Mouse (Mus musculus) G1E (cell line): ENCODE results near the gene Wnt9a. TPM values are rescaled to one million over a fixed set of nuclear protein-coding genes. Genes with fewer than 3 reads are reported as not detected.

Source experiments
- ATAC-seq: 2 replicates; pipeline ENCODE4 v1.8.0; 2016; ENCODE audit warnings: mild to moderate bottlenecking; ENCODE audit not compliant: insufficient number of reproducible peaks, poor library complexity, low FRiP score, severe bottlenecking; ENCODE audit errors: extremely low read depth
- DNase-seq: peaks from one replicate; pipeline ENCODE4 v3.0.0; 2012; ENCODE audit warnings: low spot score
- H3K27me3 ChIP-seq: 2 replicates; pipeline ENCODE4 v1.6.1; 2012; ENCODE audit warnings: mild to moderate bottlenecking, low read length, inconsistent platforms; ENCODE audit not compliant: insufficient read depth
- H3K36me3 ChIP-seq: replicated peaks from 2 replicates; pipeline ENCODE3; 2012; ENCODE audit warnings: mild to moderate bottlenecking, inconsistent platforms
- H3K4me1 ChIP-seq: 2 replicates; pipeline ENCODE4 v1.6.1; 2012; ENCODE audit warnings: low read depth, low read length, inconsistent platforms, mixed read lengths; ENCODE audit not compliant: insufficient read depth
- H3K4me3 ChIP-seq: 2 replicates; pipeline ENCODE4 v1.5.1; 2012; ENCODE audit warnings: low read depth, mild to moderate bottlenecking, inconsistent platforms, low read length, moderate library complexity, mixed read lengths
- H3K9me3 ChIP-seq: replicated peaks from 2 replicates; pipeline ENCODE4 v1.6.1; 2012; ENCODE audit warnings: inconsistent platforms
- CTCF ChIP-seq: IDR thresholded peaks from 2 replicates; pipeline ENCODE4 v1.5.1; 2012; ENCODE audit warnings: low read depth, low read length, inconsistent platforms, mixed read lengths
- GATA1 ChIP-seq: IDR thresholded peaks from 2 replicates; pipeline ENCODE4 v1.6.1; 2012; ENCODE audit warnings: borderline replicate concordance, low read length, inconsistent platforms, mixed read lengths
- GATA2 ChIP-seq: IDR thresholded peaks from 2 replicates; pipeline ENCODE4 v1.6.1; 2012; ENCODE audit warnings: low read depth, low read length, inconsistent platforms, borderline replicate concordance
- POLR2AphosphoS5 ChIP-seq: IDR thresholded peaks from 2 replicates; pipeline ENCODE4 v1.6.1; 2012; ENCODE audit warnings: low read depth, low read length, inconsistent platforms; ENCODE audit not compliant: insufficient replicate concordance
- TAL1 ChIP-seq: conservative IDR thresholded peaks from 2 replicates; pipeline ENCODE4 v1.6.1; 2012; ENCODE audit warnings: low read depth, low read length, inconsistent platforms, mixed read lengths
- polyA plus RNA-seq: library from polyadenylated mRNA; stranded (reverse); fragments of >175 nt; gene quantifications from 2 replicates; pipeline ENCODE4 v1.2.3, GENCODE M21; 2012
- total RNA-seq, 2 experiments: library from RNA; stranded (forward) in 1 of 2; stranded (reverse) in 1 of 2; fragments of 200-1000 nt in 1 of 2; fragments of >200 nt in 1 of 2; fragmentation: Nextera tagmentation in 1 of 2; gene quantifications; 2 replicates each; pipeline ENCODE4 v1.2.3; 2014 to 2017

Wnt9a gene
- total and polyA plus RNA-seq, 3 experiments = 0.05 TPM; not detected in 2

DNA sequence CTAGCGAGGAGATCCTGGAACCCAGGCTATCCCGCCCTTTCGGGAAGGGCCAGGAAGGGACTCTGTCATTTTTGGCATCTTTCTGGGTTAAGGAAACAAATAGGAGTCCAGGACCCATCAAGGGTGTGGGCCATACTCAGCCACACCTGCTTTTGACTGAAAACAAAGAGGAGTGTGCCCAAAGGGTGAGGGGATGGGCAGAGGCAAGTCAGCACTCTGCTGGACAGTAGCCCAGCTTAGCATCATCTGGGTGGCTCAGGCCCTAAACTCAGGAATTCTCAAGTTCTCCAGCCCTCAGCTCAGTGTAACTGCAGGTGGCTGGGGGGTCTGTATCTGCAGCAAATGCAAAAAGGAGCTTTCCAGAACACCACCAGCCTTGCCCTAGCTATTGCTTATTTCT lies 71.3 kb downstream of the Wnt9a start:
- H3K4me1 ChIP-seq = peaks cover 4% of the 10 kb centered on the region; the same call in 1 of the 2 replicates
- ATAC-seq (no peak), DNase-seq (no peak)
- no peaks in the 10 kb centered on the region for H3K36me3 ChIP-seq
- peaks cover 11% of the 10 kb centered on the region for H3K27me3 ChIP-seq
- H3K9me3 ChIP-seq = no peaks in the 10 kb centered on the region
- H3K4me3 ChIP-seq = no peak overlapping the region
- TF ChIP-seq GATA1 = no peak
- no peak for TF ChIP-seq GATA2
- no peak for TF ChIP-seq POLR2AphosphoS5
- no peak for TF ChIP-seq TAL1
- TF ChIP-seq CTCF = no peak

DNA sequence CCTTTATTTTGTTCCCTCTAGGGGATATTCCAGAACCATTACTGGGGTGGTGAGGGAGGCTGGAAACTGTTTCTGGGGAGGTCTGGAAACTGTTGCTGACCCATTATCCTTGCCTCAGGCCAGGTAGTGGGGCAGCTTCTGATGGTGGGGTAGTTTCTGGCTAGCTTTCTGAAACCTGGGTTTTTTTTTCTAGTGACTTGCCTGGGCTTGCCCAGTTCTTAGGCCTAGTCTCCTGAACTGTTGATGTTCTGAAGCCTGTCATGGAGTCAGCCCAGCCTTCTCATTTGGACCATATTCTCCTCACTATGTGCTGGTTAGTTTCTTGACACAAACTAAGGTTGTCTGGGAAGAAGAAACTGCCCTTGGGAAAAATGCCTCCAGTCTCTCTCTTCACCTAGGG lies 72.8 kb downstream of the Wnt9a start:
- Histone ChIP-seq H3K4me1 (peaks cover 4% of the 10 kb centered on the region), H3K27me3 (peaks cover 23% of the 10 kb centered on the region), H3K9me3 (no peaks in the 10 kb centered on the region), H3K4me3 (no peak overlapping the region), H3K36me3 (no peaks in the 10 kb centered on the region)
- ATAC-seq = no peak
- DNase-seq = no peak
- TF ChIP-seq POLR2AphosphoS5 (no peak), GATA1 (no peak), CTCF (no peak), TAL1 (no peak), GATA2 (no peak)

Other genes starting within 250 kb of the Wnt9a start
- not detected in 2 replicates for gene Obscn, start 170.5 kb upstream of the Wnt9a start, total RNA-seq (2014; fragmentation: Nextera tagmentation)
- 0.17 and 0.27 TPM in 2 replicates for gene Obscn, start 170.5 kb upstream of the Wnt9a start, total RNA-seq (2017)
- 0.11 TPM in 2 replicates for gene Obscn, start 170.5 kb upstream of the Wnt9a start, polyA plus RNA-seq
- 3.0 and 4.9 TPM in 2 replicates for gene Iba57, start 143.2 kb upstream of the Wnt9a start, total RNA-seq (2014; fragmentation: Nextera tagmentation)
- 7.3 and 8.6 TPM in 2 replicates for gene Iba57, start 143.2 kb upstream of the Wnt9a start, total RNA-seq (2017)
- 10.5 and 10.8 TPM in 2 replicates for gene Iba57, start 143.2 kb upstream of the Wnt9a start, polyA plus RNA-seq
- not detected in 2 replicates for gene Gjc2, start 123.7 kb upstream of the Wnt9a start, total RNA-seq (2014; fragmentation: Nextera tagmentation)
- not detected in 2 replicates for gene Gjc2, start 123.7 kb upstream of the Wnt9a start, total RNA-seq (2017)
- gene Gjc2, start 123.7 kb upstream of the Wnt9a start, polyA plus RNA-seq = not detected in 2 replicates
- 16.8 and 19.1 TPM in 2 replicates for gene Guk1, start 114.7 kb upstream of the Wnt9a start, total RNA-seq (2014; fragmentation: Nextera tagmentation)
- gene Guk1, start 114.7 kb upstream of the Wnt9a start, total RNA-seq (2017) = 37.5 and 38.2 TPM in 2 replicates
- 35.2 and 40.2 TPM in 2 replicates for gene Guk1, start 114.7 kb upstream of the Wnt9a start, polyA plus RNA-seq
- 15.1 and 23.4 TPM in 2 replicates for gene Mrpl55, start 104.4 kb upstream of the Wnt9a start, total RNA-seq (2014; fragmentation: Nextera tagmentation)
- 38.7 and 40.8 TPM in 2 replicates for gene Mrpl55, start 104.4 kb upstream of the Wnt9a start, total RNA-seq (2017)
- 29.5 and 34.8 TPM in 2 replicates for gene Mrpl55, start 104.4 kb upstream of the Wnt9a start, polyA plus RNA-seq
- 7.1 and 10.7 TPM in 2 replicates for gene 2310033P09Rik, start 98.6 kb upstream of the Wnt9a start, total RNA-seq (2014; fragmentation: Nextera tagmentation)
- gene 2310033P09Rik, start 98.6 kb upstream of the Wnt9a start, total RNA-seq (2017) = 6.1 and 9.0 TPM in 2 replicates
- 32.0 and 37.3 TPM in 2 replicates for gene 2310033P09Rik, start 98.6 kb upstream of the Wnt9a start, polyA plus RNA-seq
- gene Arf1, start 78.7 kb upstream of the Wnt9a start, total RNA-seq (2014; fragmentation: Nextera tagmentation) = 216 and 232 TPM in 2 replicates
- gene Arf1, start 78.7 kb upstream of the Wnt9a start, total RNA-seq (2017) = 308 and 319 TPM in 2 replicates
- 159 and 175 TPM in 2 replicates for gene Arf1, start 78.7 kb upstream of the Wnt9a start, polyA plus RNA-seq
- gene Wnt3a, start 16.2 kb upstream of the Wnt9a start, total RNA-seq (2014; fragmentation: Nextera tagmentation) = not detected in 2 replicates
- gene Wnt3a, start 16.2 kb upstream of the Wnt9a start, total RNA-seq (2017) = 0.06 TPM in 1 of 2 replicates, not detected in the other
- not detected in 2 replicates for gene Wnt3a, start 16.2 kb upstream of the Wnt9a start, polyA plus RNA-seq
- 0.68 TPM in 1 of 2 replicates, not detected in the other for gene Prss38, start 68.7 kb downstream of the Wnt9a start, total RNA-seq (2014; fragmentation: Nextera tagmentation)
- not detected in 2 replicates for gene Prss38, start 68.7 kb downstream of the Wnt9a start, total RNA-seq (2017)
- gene Prss38, start 68.7 kb downstream of the Wnt9a start, polyA plus RNA-seq = not detected in 2 replicates
- 11.7 and 14.8 TPM in 2 replicates for gene Jmjd4, start 143.1 kb downstream of the Wnt9a start, total RNA-seq (2014; fragmentation: Nextera tagmentation)
- 10.7 and 12.9 TPM in 2 replicates for gene Jmjd4, start 143.1 kb downstream of the Wnt9a start, total RNA-seq (2017)
- gene Jmjd4, start 143.1 kb downstream of the Wnt9a start, polyA plus RNA-seq = 7.4 and 8.4 TPM in 2 replicates
- 27.9 and 29.4 TPM in 2 replicates for gene Snap47, start 144.3 kb downstream of the Wnt9a start, total RNA-seq (2014; fragmentation: Nextera tagmentation)
- 34.9 and 35.7 TPM in 2 replicates for gene Snap47, start 144.3 kb downstream of the Wnt9a start, total RNA-seq (2017)
- 10.2 and 13.3 TPM in 2 replicates for gene Snap47, start 144.3 kb downstream of the Wnt9a start, polyA plus RNA-seq
- 4.5 and 4.7 TPM in 2 replicates for gene Zfp867, start 165.5 kb downstream of the Wnt9a start, total RNA-seq (2014; fragmentation: Nextera tagmentation)
- 3.0 and 4.2 TPM in 2 replicates for gene Zfp867, start 165.5 kb downstream of the Wnt9a start, total RNA-seq (2017)
- gene Zfp867, start 165.5 kb downstream of the Wnt9a start, polyA plus RNA-seq = 0.03 and 0.07 TPM in 2 replicates
- 48.6 and 48.9 TPM in 2 replicates for gene Zkscan17, start 219.8 kb downstream of the Wnt9a start, total RNA-seq (2014; fragmentation: Nextera tagmentation)
- 14.1 and 15.3 TPM in 2 replicates for gene Zkscan17, start 219.8 kb downstream of the Wnt9a start, total RNA-seq (2017)
- gene Zkscan17, start 219.8 kb downstream of the Wnt9a start, polyA plus RNA-seq = 87.9 and 89.8 TPM in 2 replicates
- not detected in 2 replicates for gene Nlrp3, start 234.6 kb downstream of the Wnt9a start, total RNA-seq (2014; fragmentation: Nextera tagmentation)
- 0.12 and 0.71 TPM in 2 replicates for gene Nlrp3, start 234.6 kb downstream of the Wnt9a start, total RNA-seq (2017)
- gene Nlrp3, start 234.6 kb downstream of the Wnt9a start, polyA plus RNA-seq = not detected in 2 replicates